Mouse (Mus musculus) megakaryocyte, embryonic 14.5 days (primary cell): ENCODE data around the gene Etnk2.

Experiments used
- FLI1 ChIP-seq: IDR thresholded peaks from 2 replicates; pipeline ENCODE4 v1.6.1; 2012; ENCODE audit warnings: low read length, inconsistent platforms, mixed read lengths
- GATA1 ChIP-seq: IDR thresholded peaks from 3 replicates; pipeline ENCODE4 v1.6.1; 2012; ENCODE audit warnings: mixed read lengths, low read length, inconsistent platforms, borderline replicate concordance

GRCm38 (mm10) chr1:133344357-133344756, 19.0 kb upstream of the Etnk2 start:
- no peak for TF ChIP-seq GATA1
- TF ChIP-seq FLI1: no peak
